Mouse (Mus musculus): ENCODE measurements around the gene Gm37240. TPM values are rescaled to one million over a fixed set of nuclear protein-coding genes. Genes with fewer than 3 reads are reported as not detected.

Gm37240 gene
- polyA plus RNA-seq, 1 experiment from 2014 or later: 0.11 TPM

GRCm38 (mm10) chr3:84619725-84620124, 1267.6 kb downstream of the Gm37240 start:
- H3K36me3 ChIP-seq (ENCODE audit: control insufficient read depth, insufficient read depth, low read length): no peaks in the 10 kb centered on the region
- H3K4me2 ChIP-seq (ENCODE audit: low read length): no peak overlapping the region
- no peak overlapping the region for H3K4me3 ChIP-seq (replicated peaks; ENCODE audit: low read depth, low read length)
- ATAC-seq (ENCODE audit: low FRiP score, low TSS enrichment) (no peak), DNase-seq (no peak)
- 92% methylated on average over 6 of the region's 6 CpGs for WGBS
- no peaks in the 10 kb centered on the region for H3K4me1 ChIP-seq (ENCODE audit: control insufficient read depth, insufficient read depth, low read length)
- H3K9me3 ChIP-seq (ENCODE audit: control insufficient read depth, low read length): no peaks in the 10 kb centered on the region
- H3K27me3 ChIP-seq (ENCODE audit: control insufficient read depth, insufficient read depth, low read length): no peaks in the 10 kb centered on the region
- H3K27ac ChIP-seq (replicated peaks; ENCODE audit: low read depth, low read length): no peak overlapping the region
- no peak overlapping the region for H3K9ac ChIP-seq (replicated peaks; ENCODE audit: low read length)

DNA sequence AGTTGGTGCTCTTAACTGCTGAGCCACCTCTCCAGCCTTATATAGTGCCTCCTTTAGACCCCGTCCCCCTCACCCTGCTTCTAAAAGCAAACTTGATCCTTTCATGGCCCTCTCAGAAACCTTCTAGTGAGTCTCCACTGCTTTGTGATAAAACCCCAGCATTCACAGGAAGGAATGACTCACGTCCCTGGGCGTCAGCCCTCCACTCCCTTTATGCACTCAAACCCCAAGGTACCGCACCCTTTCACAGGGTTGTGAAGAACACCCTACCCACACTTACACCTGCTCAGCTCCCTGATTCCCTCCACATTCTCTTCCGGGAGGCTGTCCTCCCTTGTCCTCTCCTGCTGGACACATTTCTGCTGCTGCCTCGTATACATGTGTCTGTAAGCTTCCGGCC, 1268.3 kb downstream of the Gm37240 start:
- 96% methylated on average over 7 of the region's 7 CpGs for WGBS

GRCm38 (mm10) chr3:84618627-84619026, 1268.7 kb downstream of the Gm37240 start:
- no peak for DNase-seq
- Histone ChIP-seq H3K4me3 (replicated peaks; ENCODE audit: low read depth, low read length) (no peak overlapping the region), H3K27ac (replicated peaks; ENCODE audit: low read depth, low read length) (no peak overlapping the region), H3K4me2 (ENCODE audit: low read length) (no peak overlapping the region), H3K27me3 (ENCODE audit: control insufficient read depth, insufficient read depth, low read length) (no peaks in the 10 kb centered on the region), H3K9me3 (ENCODE audit: control insufficient read depth, low read length) (no peaks in the 10 kb centered on the region), H3K9ac (replicated peaks; ENCODE audit: low read length) (no peak overlapping the region), H3K36me3 (ENCODE audit: control insufficient read depth, insufficient read depth, low read length) (no peaks in the 10 kb centered on the region), H3K4me1 (ENCODE audit: control insufficient read depth, insufficient read depth, low read length) (no peaks in the 10 kb centered on the region)
- ATAC-seq (ENCODE audit: low FRiP score, low TSS enrichment): no peak
- WGBS: 90% methylated on average over 2 of the region's 2 CpGs

More for the DNA sequence above, 1268.3 kb downstream of the Gm37240 start:
- Histone ChIP-seq H3K4me2 (ENCODE audit: low read length) (no peak overlapping the region), H3K36me3 (ENCODE audit: control insufficient read depth, insufficient read depth, low read length) (no peaks in the 10 kb centered on the region), H3K9ac (replicated peaks; ENCODE audit: low read length) (no peak overlapping the region), H3K4me1 (ENCODE audit: control insufficient read depth, insufficient read depth, low read length) (no peaks in the 10 kb centered on the region), H3K27me3 (ENCODE audit: control insufficient read depth, insufficient read depth, low read length) (no peaks in the 10 kb centered on the region), H3K4me3 (replicated peaks; ENCODE audit: low read depth, low read length) (no peak overlapping the region), H3K27ac (replicated peaks; ENCODE audit: low read depth, low read length) (no peak overlapping the region), H3K9me3 (ENCODE audit: control insufficient read depth, low read length) (no peaks in the 10 kb centered on the region)
- DNase-seq (no peak), ATAC-seq (ENCODE audit: low FRiP score, low TSS enrichment) (no peak)

- DNase-seq (no peak), ATAC-seq (ENCODE audit: low FRiP score, low TSS enrichment) (no peak)
- Histone ChIP-seq H3K27ac (replicated peaks; ENCODE audit: low read depth, low read length) (no peak overlapping the region), H3K9ac (replicated peaks; ENCODE audit: low read length) (no peak overlapping the region), H3K4me2 (ENCODE audit: low read length) (no peak overlapping the region), H3K36me3 (ENCODE audit: control insufficient read depth, insufficient read depth, low read length) (no peaks in the 10 kb centered on the region), H3K4me3 (replicated peaks; ENCODE audit: low read depth, low read length) (no peak overlapping the region), H3K27me3 (ENCODE audit: control insufficient read depth, insufficient read depth, low read length) (no peaks in the 10 kb centered on the region), H3K9me3 (ENCODE audit: control insufficient read depth, low read length) (no peaks in the 10 kb centered on the region), H3K4me1 (ENCODE audit: control insufficient read depth, insufficient read depth, low read length) (no peaks in the 10 kb centered on the region)
- 28% methylated on average over 7 of the region's 7 CpGs for WGBS
These were observed 1271.5 kb downstream of the Gm37240 start for GRCm38 (mm10) chr3:84615856-84616225.

GRCm38 (mm10) chr3:84615050-84615855, 1272.1 kb downstream of the Gm37240 start:
- Histone ChIP-seq H3K9me3 (ENCODE audit: control insufficient read depth, low read length) (no peaks in the 10 kb centered on the region), H3K27ac (replicated peaks; ENCODE audit: low read depth, low read length) (no peak overlapping the region), H3K27me3 (ENCODE audit: control insufficient read depth, insufficient read depth, low read length) (no peaks in the 10 kb centered on the region), H3K4me1 (ENCODE audit: control insufficient read depth, insufficient read depth, low read length) (no peaks in the 10 kb centered on the region), H3K4me2 (ENCODE audit: low read length) (no peak overlapping the region), H3K36me3 (ENCODE audit: control insufficient read depth, insufficient read depth, low read length) (no peaks in the 10 kb centered on the region), H3K9ac (replicated peaks; ENCODE audit: low read length) (no peak overlapping the region), H3K4me3 (replicated peaks; ENCODE audit: low read depth, low read length) (no peak overlapping the region)
- 29% methylated on average over 5 of the region's 5 CpGs for WGBS
- DNase-seq: peak; percentile 86
- no peak for ATAC-seq (ENCODE audit: low FRiP score, low TSS enrichment)

- Histone ChIP-seq H3K27me3 (ENCODE audit: control insufficient read depth, insufficient read depth, low read length) (no peaks in the 10 kb centered on the region), H3K9ac (replicated peaks; ENCODE audit: low read length) (no peak overlapping the region), H3K4me3 (replicated peaks; ENCODE audit: low read depth, low read length) (no peak overlapping the region), H3K36me3 (ENCODE audit: control insufficient read depth, insufficient read depth, low read length) (no peaks in the 10 kb centered on the region), H3K27ac (replicated peaks; ENCODE audit: low read depth, low read length) (no peak overlapping the region), H3K9me3 (ENCODE audit: control insufficient read depth, low read length) (no peaks in the 10 kb centered on the region), H3K4me1 (ENCODE audit: control insufficient read depth, insufficient read depth, low read length) (no peaks in the 10 kb centered on the region), H3K4me2 (ENCODE audit: low read length) (no peak overlapping the region)
- DNase-seq (no peak), ATAC-seq (ENCODE audit: low FRiP score, low TSS enrichment) (no peak)
- WGBS: 75% methylated on average over 9 of the region's 9 CpGs
These were observed 1277.1 kb downstream of the Gm37240 start for GRCm38 (mm10) chr3:84610183-84610710.

GRCm38 (mm10) chr3:84603212-84603611, 1284.1 kb downstream of the Gm37240 start:
- no peaks in the 10 kb centered on the region for H3K9me3 ChIP-seq (ENCODE audit: control insufficient read depth, low read length)
- no peak for DNase-seq
- ATAC-seq (ENCODE audit: low FRiP score, low TSS enrichment): no peak
- H3K36me3 ChIP-seq (ENCODE audit: control insufficient read depth, insufficient read depth, low read length): no peaks in the 10 kb centered on the region
- H3K9ac ChIP-seq (replicated peaks; ENCODE audit: low read length): no peak overlapping the region
- no peak overlapping the region for H3K27ac ChIP-seq (replicated peaks; ENCODE audit: low read depth, low read length)
- no peaks in the 10 kb centered on the region for H3K4me1 ChIP-seq (ENCODE audit: control insufficient read depth, insufficient read depth, low read length)
- no peak overlapping the region for H3K4me2 ChIP-seq (ENCODE audit: low read length)
- H3K27me3 ChIP-seq (ENCODE audit: control insufficient read depth, insufficient read depth, low read length): no peaks in the 10 kb centered on the region
- 78% methylated on average over 9 of the region's 9 CpGs for WGBS
- no peak overlapping the region for H3K4me3 ChIP-seq (replicated peaks; ENCODE audit: low read depth, low read length)

GRCm38 (mm10) chr3:84602759-84603158, 1284.6 kb downstream of the Gm37240 start:
- H3K4me2 ChIP-seq (ENCODE audit: low read length): no peak overlapping the region
- no peak for DNase-seq
- no peaks in the 10 kb centered on the region for H3K36me3 ChIP-seq (ENCODE audit: control insufficient read depth, insufficient read depth, low read length)
- no peaks in the 10 kb centered on the region for H3K4me1 ChIP-seq (ENCODE audit: control insufficient read depth, insufficient read depth, low read length)
- H3K4me3 ChIP-seq (replicated peaks; ENCODE audit: low read depth, low read length): no peak overlapping the region
- no peak overlapping the region for H3K27ac ChIP-seq (replicated peaks; ENCODE audit: low read depth, low read length)
- 91% methylated on average over 2 of the region's 2 CpGs for WGBS
- no peaks in the 10 kb centered on the region for H3K27me3 ChIP-seq (ENCODE audit: control insufficient read depth, insufficient read depth, low read length)
- H3K9ac ChIP-seq (replicated peaks; ENCODE audit: low read length): no peak overlapping the region
- no peak for ATAC-seq (ENCODE audit: low FRiP score, low TSS enrichment)
- H3K9me3 ChIP-seq (ENCODE audit: control insufficient read depth, low read length): no peaks in the 10 kb centered on the region

DNA sequence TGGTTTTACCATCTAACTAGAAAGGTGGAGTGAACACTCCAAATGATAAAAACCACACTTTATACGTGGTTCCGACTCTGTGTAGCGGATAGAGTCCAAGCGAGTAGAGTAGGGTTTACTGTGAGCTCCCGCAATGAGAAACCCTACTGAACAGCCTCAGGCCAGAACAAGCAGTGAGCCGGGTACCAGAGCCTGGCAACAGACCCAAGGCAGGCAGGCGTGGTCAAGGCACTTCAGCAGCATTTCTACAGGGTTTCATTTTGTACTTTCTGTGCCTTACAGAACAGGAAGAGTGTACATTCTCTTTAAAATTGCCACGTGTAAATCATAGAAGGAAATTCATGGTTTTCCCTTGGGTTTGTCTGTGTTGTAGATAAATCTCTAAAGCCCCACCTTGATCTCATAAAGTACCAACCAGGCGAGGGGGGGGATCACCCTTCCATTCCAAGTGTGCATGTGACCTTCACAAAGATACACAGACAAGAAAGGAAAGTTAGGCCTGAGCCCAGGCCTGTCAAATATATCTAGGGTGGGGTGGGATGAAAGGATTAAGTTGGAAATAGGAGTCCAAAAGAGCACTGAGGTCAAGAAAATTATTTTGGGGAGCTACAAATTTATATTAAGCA, 1285.3 kb downstream of the Gm37240 start:
- WGBS: 85% methylated on average over 9 of the region's 9 CpGs
- Histone ChIP-seq H3K27ac (replicated peaks; ENCODE audit: low read depth, low read length) (no peak overlapping the region), H3K9ac (replicated peaks; ENCODE audit: low read length) (no peak overlapping the region), H3K4me2 (ENCODE audit: low read length) (no peak overlapping the region), H3K27me3 (ENCODE audit: control insufficient read depth, insufficient read depth, low read length) (peaks cover 5% of the 10 kb centered on the region), H3K4me1 (ENCODE audit: control insufficient read depth, insufficient read depth, low read length) (no peaks in the 10 kb centered on the region), H3K9me3 (ENCODE audit: control insufficient read depth, low read length) (no peaks in the 10 kb centered on the region), H3K4me3 (replicated peaks; ENCODE audit: low read depth, low read length) (no peak overlapping the region), H3K36me3 (ENCODE audit: control insufficient read depth, insufficient read depth, low read length) (no peaks in the 10 kb centered on the region)
- DNase-seq (no peak), ATAC-seq (ENCODE audit: low FRiP score, low TSS enrichment) (no peak)

Data from midbrain, embryonic 14.5 days (tissue).